Mouse (Mus musculus) intestine, embryonic 14.5 days (tissue): ENCODE results near the gene Taok2. TPM values are rescaled to one million over a fixed set of nuclear protein-coding genes. Genes with fewer than 3 reads are reported as not detected.

Experiments used
- ATAC-seq: fragments of 200-750 bp; cut with Nextera tagmentation; replicated peaks from 2 replicates; pipeline ENCODE4 v1.8.0; 2017; ENCODE audit warnings: low read depth, moderate number of reproducible peaks, moderate TSS enrichment, moderate library complexity; ENCODE audit not compliant: low FRiP score, low TSS enrichment
- DNase-seq: peaks from one replicate; pipeline ENCODE4 v3.0.0-alpha.2; 2018; ENCODE audit warnings: low spot score
- H3K27ac ChIP-seq: fragments of 300-500 bp; sonication (generic); 2 replicates; pipeline ENCODE4 v1.5.1; 2014; ENCODE audit warnings: low read depth, mild to moderate bottlenecking, control low read depth
- H3K27me3 ChIP-seq: fragments of 300-500 bp; sonication (generic); replicated peaks from 2 replicates; pipeline ENCODE4 v1.6.1; 2014; ENCODE audit warnings: low read length, control low read depth; ENCODE audit not compliant: control insufficient read depth, insufficient read depth
- H3K36me3 ChIP-seq: fragments of 300-500 bp; sonication (generic); 2 replicates; pipeline ENCODE4 v1.6.1; 2014; ENCODE audit warnings: low read length, control low read depth; ENCODE audit not compliant: control insufficient read depth, insufficient read depth
- H3K4me1 ChIP-seq: fragments of 300-500 bp; sonication (generic); replicated peaks from 2 replicates; pipeline ENCODE4 v1.6.1; 2014; ENCODE audit warnings: low read length, control low read depth, mixed read lengths; ENCODE audit not compliant: control insufficient read depth, insufficient read depth
- H3K4me2 ChIP-seq: fragments of 300-500 bp; sonication (generic); 2 replicates; pipeline ENCODE4 v1.6.1; 2014; ENCODE audit warnings: low read length
- H3K4me3 ChIP-seq: fragments of 300-500 bp; sonication (generic); 2 replicates; pipeline ENCODE4 v1.5.1; 2014; ENCODE audit warnings: low read depth, low read length, control low read depth, mixed read lengths
- H3K9ac ChIP-seq: fragments of 300-500 bp; sonication (generic); 2 replicates; pipeline ENCODE4 v1.6.1; 2014; ENCODE audit warnings: mild to moderate bottlenecking, low read length
- H3K9me3 ChIP-seq: fragments of 300-500 bp; sonication (generic); 2 replicates; pipeline ENCODE4 v1.6.1; 2016; ENCODE audit warnings: low read length, control low read depth; ENCODE audit not compliant: control insufficient read depth
- WGBS: fragments of 180-500 bp; shearing (Covaris S2); extraction: QIAGEN DNeasy Blood & Tissue Kit; methylation state at CpG from one replicate; pipeline ENCODE4 v1.1.7; 2014; 5-methylcytosine and 5-hydroxymethylcytosine counted together
- polyA plus RNA-seq: library from polyadenylated mRNA; unstranded; fragments of >200 nt; fragmentation: Nextera tagmentation; extraction: Ambion mirVana; gene quantifications from 2 replicates; pipeline ENCODE4 v1.2.1, GENCODE M21; 2014

Taok2 gene
- 26.6 and 29.7 TPM in 2 replicates for polyA plus RNA-seq

GRCm38 (mm10) chr7:126884286-126885164 lies at the start of gene Taok2:
Taok2 (minus strand) TSS chr7:126884703.
- under 1% methylated on average over 56 of the region's 56 CpGs for WGBS
- Histone ChIP-seq H3K36me3 (peaks cover 13% of the 10 kb centered on the region), H3K27ac (peak within 1 kb of the TSS; percentile 80), H3K4me3 (peak within 1 kb of the TSS; percentile 81), H3K9ac (peak within 1 kb of the TSS; percentile 76), H3K4me2 (peak within 1 kb of the TSS; percentile 87), H3K9me3 (no peaks in the 10 kb centered on the region), H3K4me1 (peaks cover 19% of the 10 kb centered on the region), H3K27me3 (no peaks in the 10 kb centered on the region)
- peak; percentile 95 for ATAC-seq
- DNase-seq: peak; percentile 97

DNA sequence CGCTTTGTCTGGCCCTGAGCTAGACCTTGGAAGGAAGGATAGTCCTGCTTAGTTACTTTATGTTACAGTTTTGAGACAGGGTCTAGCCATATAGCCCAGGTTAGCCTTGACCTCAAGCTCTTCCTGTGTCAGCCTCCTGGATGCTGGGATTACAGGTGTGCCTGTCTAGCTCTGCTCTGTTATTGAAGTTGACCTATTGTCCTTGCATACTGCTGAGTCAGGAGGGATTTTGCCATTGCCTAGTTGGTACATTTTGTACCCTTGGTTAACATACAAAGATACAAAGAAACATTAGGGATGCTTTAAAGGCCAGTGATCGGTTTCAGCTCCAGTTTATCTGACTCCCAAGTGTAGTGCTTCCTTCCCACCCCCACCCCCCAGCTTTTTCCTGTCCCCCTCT lies 48.1 kb upstream of the Taok2 start:
- Histone ChIP-seq H3K9me3 (no peaks in the 10 kb centered on the region), H3K4me2 (no peak overlapping the region), H3K4me3 (no peak overlapping the region), H3K36me3 (peaks cover 33% of the 10 kb centered on the region), H3K4me1 (peaks cover 9% of the 10 kb centered on the region), H3K27ac (no peak overlapping the region), H3K9ac (no peak overlapping the region), H3K27me3 (no peaks in the 10 kb centered on the region)
- no peak for DNase-seq
- WGBS: 71% methylated on average over 2 of the region's 2 CpGs
- no peak for ATAC-seq

GRCm38 (mm10) chr7:126929046-126929445 lies 44.5 kb upstream of the Taok2 start:
- no peak; the same call in none of the 2 replicates for ATAC-seq
- Histone ChIP-seq H3K27ac (peak overlapping the region; percentile 74; the same call in 1 of the 2 replicates), H3K27me3 (no peaks in the 10 kb centered on the region), H3K9ac (peak overlapping the region; percentile 81), H3K4me3 (peak overlapping the region; percentile 83), H3K4me2 (peak overlapping the region; percentile 97), H3K9me3 (no peaks in the 10 kb centered on the region), H3K36me3 (peaks cover 17% of the 10 kb centered on the region), H3K4me1 (peaks cover 9% of the 10 kb centered on the region)
- under 1% methylated on average over 18 of the region's 27 CpGs for WGBS
- DNase-seq: no peak

DNA sequence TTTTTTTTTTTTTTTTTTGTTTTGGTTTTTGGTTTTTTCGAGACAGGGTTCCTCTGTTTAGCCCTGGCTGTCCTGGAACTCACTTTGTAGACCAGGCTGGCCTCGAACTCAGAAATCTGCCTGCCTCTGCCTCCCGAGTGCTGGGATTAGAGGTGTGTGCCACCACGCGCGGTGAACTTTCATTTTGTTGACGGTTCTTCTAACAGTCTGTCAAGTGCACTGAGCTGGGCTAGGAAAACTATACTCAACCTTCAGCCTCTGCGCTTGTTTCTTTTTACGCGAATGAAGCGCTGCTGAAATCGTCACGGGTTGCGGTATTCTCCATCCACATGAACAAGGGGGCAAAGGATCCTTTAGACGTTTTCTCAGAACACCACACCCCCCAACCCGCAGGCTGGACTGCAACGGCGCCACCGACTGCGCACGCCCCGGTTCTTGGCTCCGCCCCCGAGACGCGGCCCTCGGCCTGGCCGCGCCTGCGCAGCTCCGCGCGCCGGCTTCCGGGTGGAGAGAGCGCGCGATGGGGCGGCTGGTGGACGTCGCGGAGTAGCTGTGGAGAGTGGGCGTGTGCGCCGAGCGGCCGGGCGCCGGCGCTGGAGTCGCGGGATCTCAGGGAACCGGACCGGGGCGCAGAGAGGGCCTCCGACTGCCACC lies 44.0 kb upstream of the Taok2 start, which contains the start of gene Kctd13:
TSS of gene Kctd13 (plus strand) at position 496 of the 654 bp plus-strand sequence.
- Histone ChIP-seq H3K27ac (peak within 1 kb of the TSS; percentile 74; the same call in 1 of the 2 replicates), H3K4me3 (peak within 1 kb of the TSS; percentile 83), H3K36me3 (peaks cover 17% of the 10 kb centered on the region), H3K9ac (peak within 1 kb of the TSS; percentile 81), H3K27me3 (no peaks in the 10 kb centered on the region), H3K4me2 (peak within 1 kb of the TSS; percentile 97), H3K4me1 (peaks cover 9% of the 10 kb centered on the region), H3K9me3 (no peaks in the 10 kb centered on the region)
- ATAC-seq: peak; percentile 95
- peak; percentile 90 for DNase-seq
- WGBS: 3% methylated on average over 56 of the region's 56 CpGs

DNA sequence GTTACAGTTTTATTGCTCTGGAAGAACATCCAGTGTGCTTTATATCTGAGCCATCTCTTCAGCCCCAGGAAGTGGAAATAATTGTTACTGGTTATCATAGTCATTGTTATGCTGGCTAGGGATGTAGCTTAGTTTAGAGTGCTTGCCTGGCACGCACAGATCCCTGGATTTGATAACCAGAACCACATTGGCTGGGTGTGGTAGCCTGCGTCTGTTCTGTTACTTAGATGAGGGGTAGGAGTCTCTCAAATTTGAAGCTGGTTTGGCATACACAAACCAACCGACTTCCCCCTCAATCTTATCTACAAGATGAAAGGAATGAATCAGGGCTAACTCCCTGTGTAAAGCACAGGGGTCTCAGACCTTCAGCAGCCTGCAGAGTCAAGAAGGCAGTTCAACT lies 41.8 kb upstream of the Taok2 start:
- Histone ChIP-seq H3K36me3 (peaks cover 9% of the 10 kb centered on the region; the same call in 1 of the 2 replicates), H3K9ac (no peak overlapping the region), H3K4me3 (no peak overlapping the region), H3K4me2 (no peak overlapping the region), H3K4me1 (peaks cover 9% of the 10 kb centered on the region), H3K27me3 (no peaks in the 10 kb centered on the region), H3K9me3 (no peaks in the 10 kb centered on the region), H3K27ac (no peak overlapping the region)
- no peak for ATAC-seq
- 30% methylated on average over 3 of the region's 3 CpGs for WGBS
- no peak for DNase-seq

- DNase-seq (no peak), ATAC-seq (no peak)
- WGBS: 73% methylated on average over 5 of the region's 5 CpGs
These were observed 39.5 kb upstream of the Taok2 start for GRCm38 (mm10) chr7:126923999-126924398.

DNA sequence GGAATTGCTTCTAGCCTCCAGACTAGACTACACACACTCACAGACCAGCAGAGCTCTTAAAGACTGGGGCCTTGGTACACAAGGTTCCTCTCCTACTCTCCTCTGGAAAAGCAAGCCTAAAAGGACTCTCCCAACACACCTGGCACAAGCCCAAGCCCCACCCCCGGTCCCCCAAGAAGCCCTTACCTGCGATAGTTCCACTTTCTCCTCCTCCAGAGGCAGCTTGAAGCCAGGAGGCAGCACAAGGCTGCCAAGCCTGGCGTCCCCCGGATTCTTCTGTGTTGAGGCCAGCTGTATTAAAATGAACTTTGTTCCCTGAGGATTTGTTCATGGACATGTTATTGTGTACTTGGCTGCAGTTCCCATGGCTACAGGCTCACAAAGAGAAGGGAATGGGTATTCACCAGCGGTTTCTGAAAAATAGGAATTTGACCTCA lies 38.1 kb upstream of the Taok2 start, which contains the start of gene Tmem219:
TSS of gene Tmem219 (minus strand) at position 294 of the 437 bp plus-strand sequence.
- 41% methylated on average over 5 of the region's 5 CpGs for WGBS
- H3K9ac ChIP-seq: no peak within 1 kb of the TSS
- ATAC-seq: peak; percentile 55
- H3K36me3 ChIP-seq: no peaks in the 10 kb centered on the region
- no peak within 1 kb of the TSS for H3K4me3 ChIP-seq
- H3K9me3 ChIP-seq: no peaks in the 10 kb centered on the region
- no peaks in the 10 kb centered on the region for H3K4me1 ChIP-seq
- H3K27me3 ChIP-seq: no peaks in the 10 kb centered on the region
- no peak within 1 kb of the TSS for H3K4me2 ChIP-seq
- DNase-seq: peak; percentile 67
- peak within 1 kb of the TSS; percentile 40; the same call in 1 of the 2 replicates for H3K27ac ChIP-seq

More at GRCm38 (mm10) chr7:126923999-126924398, 39.5 kb upstream of the Taok2 start:
- Histone ChIP-seq H3K27ac (no peak overlapping the region), H3K9me3 (no peaks in the 10 kb centered on the region), H3K4me1 (no peaks in the 10 kb centered on the region), H3K4me2 (no peak overlapping the region), H3K9ac (no peak overlapping the region), H3K4me3 (no peak overlapping the region), H3K27me3 (no peaks in the 10 kb centered on the region), H3K36me3 (no peaks in the 10 kb centered on the region)

- H3K9ac ChIP-seq: no peak overlapping the region
- H3K36me3 ChIP-seq: no peaks in the 10 kb centered on the region
- no peaks in the 10 kb centered on the region for H3K9me3 ChIP-seq
- no peak overlapping the region for H3K4me2 ChIP-seq
- WGBS: 66% methylated on average over 2 of the region's 2 CpGs
- no peaks in the 10 kb centered on the region for H3K27me3 ChIP-seq
- DNase-seq (no peak), ATAC-seq (no peak)
- H3K27ac ChIP-seq: no peak overlapping the region
- no peak overlapping the region for H3K4me3 ChIP-seq
- no peaks in the 10 kb centered on the region for H3K4me1 ChIP-seq
These were observed 37.1 kb upstream of the Taok2 start for GRCm38 (mm10) chr7:126921563-126921962.
